Mouse (Mus musculus): ENCODE results near the gene Ttc37. TPM values are rescaled to one million over a fixed set of nuclear protein-coding genes. Genes with fewer than 3 reads are reported as not detected.

Ttc37 gene
- 10 to 100 TPM; 13.2 to 16.4 (median 14.2) TPM for total RNA-seq (2022)

DNA sequence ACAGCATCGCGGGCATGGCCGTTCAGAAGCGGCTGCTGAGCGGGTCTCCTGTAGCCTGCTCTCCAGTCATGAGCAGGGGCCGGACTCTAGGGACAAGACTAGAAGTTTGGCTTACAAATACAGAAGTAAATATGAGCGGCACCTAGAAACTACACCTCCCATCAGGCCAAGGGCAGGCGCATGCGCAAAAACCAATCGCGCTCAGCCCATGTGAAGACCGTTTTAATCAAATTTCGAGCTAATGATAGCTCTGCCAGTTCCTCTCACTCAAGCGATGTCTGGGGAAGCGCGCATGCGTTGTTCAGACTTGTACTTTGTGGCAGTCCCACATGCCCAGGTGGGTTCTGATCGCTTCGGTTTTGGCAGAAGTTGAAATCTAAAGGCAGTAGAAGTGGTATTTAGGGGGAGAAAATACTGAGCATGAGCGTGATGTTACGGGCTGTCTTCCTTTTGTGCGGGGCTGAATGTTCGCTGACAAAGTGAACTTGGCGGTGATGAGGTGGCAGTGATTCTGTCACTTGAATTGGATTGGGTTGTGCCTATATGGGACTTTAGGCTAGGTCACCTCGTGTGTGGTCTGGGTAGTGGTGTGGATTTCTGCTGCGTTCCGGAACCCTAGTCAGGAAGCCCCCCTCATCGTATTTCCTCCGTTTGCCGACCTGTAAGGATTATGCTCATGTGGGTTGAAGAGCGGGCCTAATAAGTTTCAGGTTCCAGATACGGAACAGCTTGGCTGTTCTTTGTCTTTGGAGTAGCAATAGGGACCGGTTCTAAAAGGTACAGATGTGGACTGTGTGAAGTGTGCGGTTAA is at the start of gene Ttc37, which contains the start of gene Arsk:
TSS of gene Ttc37 (plus strand) at position 242 of the 811 bp plus-strand sequence.
TSS of gene Arsk (minus strand) at position 168 of the 811 bp plus-strand sequence.
- peak; percentile 89 to 96 for DNase-seq (ENCODE audit: low spot score in 2 of 2)

DNA sequence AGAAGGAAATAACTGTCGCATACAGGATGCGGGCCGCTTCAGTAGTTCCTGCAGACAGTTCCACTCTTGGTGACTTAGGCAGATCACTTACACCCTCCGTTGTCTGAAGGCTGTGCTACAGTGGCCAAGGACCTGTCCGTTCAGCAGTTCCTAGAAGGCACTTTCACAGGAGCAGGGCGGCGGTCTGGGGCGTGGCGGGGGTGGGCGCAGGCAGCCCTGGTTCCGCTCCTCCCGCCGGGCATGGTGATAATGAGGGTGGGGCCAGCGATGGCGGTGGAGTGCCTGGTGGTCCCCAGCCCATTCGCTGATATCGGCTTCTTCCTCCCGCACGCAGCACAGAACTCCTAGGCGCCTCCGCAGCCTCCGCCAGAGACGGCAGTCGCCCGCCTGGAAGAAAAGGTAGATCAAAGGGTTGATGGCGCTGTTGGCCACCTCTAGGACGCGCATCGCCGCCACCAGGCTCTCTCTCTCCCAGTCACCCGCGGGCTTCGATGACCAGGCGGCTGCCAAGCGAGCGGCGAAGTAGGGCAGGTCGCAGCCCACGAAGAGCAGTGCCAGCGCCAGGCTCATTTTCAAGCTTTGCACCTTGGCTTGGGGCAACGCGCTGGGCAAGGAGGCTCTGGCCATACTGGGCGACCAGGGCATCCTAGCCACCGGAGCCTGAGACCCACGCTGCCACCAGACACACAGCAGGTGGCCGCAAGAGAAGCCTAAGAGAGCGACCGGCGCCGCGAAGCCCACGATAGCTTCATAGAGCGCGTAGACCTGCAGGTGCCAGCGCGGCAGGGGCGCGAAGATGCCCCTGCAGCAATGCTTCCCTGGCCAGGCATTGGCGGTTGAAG is 42.9 kb upstream of the Ttc37 start:
- DNase-seq (ENCODE audit: low spot score in 2 of 2) = no peak

DNA sequence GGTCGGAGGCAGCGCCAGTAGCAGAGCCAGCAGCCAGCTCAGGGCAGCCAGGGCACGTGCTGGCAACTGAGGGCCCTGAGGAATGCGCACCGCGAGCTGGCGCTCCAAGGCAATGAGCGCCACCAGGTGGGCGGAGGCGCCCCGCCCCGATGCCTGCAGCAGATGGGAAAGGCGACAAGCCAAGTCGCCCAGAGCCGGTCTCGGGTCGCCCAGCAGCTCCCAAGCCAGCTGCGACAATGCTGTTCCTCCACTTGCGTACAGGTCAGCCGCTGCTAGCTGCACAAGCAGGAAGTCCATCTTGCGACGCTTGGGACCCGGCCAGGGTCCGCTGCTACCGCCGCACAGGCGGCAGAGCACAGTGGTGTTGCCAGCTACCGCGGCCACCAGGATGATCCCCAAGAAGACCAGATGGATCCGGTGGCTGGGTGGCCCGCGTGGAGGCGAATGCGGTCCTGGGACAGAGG is 42.2 kb upstream of the Ttc37 start:
- peak; percentile 11 to 35 for DNase-seq (ENCODE audit: low spot score in 2 of 2)

DNA sequence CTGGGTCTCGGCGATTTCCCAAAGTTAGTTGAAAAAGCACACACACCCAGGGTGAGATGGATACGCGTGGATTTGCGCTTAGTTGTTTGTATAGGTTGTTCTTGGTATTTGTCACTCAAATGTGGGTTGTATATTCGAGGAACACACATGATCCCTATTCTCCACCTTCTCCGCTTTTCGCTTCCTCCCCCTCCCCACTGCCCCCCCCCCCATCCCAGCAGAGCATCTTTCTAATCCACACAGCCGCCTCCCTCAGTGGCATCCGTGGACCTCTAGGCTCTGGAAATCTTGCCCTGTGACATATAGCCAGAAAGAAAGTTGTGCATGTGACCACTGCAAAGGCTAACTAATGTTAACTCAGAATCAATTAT is 41.7 kb upstream of the Ttc37 start, which contains the start of gene Gpr150:
TSS of gene Gpr150 (minus strand) at position 101 of the 371 bp plus-strand sequence.
- DNase-seq (ENCODE audit: low spot score in 2 of 2) = no peak

DNA sequence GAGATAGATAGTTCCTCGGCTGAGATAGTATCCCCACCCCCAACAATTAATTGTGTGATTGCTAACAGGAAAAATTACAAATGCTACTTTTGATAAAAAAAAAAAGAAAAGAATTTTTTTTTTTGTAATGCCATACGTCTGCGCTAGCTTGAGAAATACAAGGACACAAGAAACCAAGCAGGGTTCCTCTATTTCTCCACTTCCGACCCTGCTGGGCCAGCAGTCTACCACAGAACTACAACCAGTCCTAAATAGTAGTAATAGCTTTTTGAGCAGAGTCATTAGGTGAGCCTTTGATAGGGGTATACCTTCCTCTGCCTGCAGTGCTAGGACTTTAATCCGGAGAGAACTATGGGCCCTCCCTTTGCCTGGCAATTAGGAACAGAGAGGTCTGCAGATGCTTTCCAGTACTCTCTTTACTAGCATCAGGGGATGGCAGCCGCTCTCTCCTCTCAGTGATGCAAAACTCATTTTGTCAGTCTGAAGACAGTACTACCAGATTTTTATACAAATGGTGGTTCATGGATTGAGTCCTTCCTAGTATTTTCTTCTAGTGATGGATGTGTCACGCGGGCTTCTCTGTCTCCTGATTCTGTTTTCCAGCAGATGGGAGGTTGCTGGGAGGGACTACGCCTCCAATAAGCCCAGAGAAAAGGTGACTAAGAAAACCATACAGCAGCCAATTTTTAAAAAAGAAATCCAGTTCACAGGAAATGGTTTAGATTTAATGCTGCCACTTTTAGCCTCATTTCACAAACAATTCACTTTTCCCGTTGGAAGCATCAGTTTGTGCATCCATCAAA is 41.1 kb upstream of the Ttc37 start:
- no peak for DNase-seq (ENCODE audit: low spot score in 2 of 2)

DNA sequence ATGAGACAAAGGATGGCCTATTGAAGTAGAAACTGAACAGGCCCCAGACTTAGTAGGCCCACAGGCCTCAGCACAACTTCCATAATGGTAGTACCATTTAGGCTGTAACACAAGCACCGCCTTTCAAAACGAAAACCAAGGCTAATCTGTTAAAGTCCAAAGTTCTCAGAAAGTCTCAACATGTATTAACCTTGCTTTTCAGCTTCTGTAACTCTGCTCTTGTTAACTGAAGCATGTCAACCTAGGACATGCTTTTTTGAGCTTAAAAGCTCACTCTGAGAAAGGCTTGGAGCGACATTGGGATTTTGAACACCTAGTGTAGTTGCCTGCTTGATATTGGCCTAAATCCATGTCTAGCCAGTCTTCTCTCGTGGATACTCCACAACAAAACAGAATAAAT is 38.9 kb upstream of the Ttc37 start:
- no peak for DNase-seq (ENCODE audit: low spot score in 2 of 2)

DNA sequence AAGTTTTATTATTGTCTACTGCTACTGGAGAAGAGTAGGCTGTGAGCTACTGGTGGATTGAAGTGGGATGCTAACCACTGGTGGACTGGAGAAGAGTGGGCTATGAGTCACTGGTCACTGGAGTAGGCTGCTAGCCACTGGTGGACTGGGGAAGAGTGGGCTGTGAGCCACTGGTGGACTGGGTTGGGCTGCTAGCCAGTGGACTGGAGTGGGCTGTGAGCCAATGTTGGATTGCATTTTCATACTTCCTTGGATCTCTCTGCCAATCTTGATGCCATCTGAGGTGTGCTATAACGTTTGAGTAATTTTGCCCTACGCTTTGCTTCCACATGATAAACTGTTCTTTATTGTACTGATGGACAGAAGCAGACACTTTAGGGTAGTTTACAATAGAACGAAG is 36.4 kb upstream of the Ttc37 start:
- no peak for DNase-seq (ENCODE audit: low spot score in 2 of 2)

DNA sequence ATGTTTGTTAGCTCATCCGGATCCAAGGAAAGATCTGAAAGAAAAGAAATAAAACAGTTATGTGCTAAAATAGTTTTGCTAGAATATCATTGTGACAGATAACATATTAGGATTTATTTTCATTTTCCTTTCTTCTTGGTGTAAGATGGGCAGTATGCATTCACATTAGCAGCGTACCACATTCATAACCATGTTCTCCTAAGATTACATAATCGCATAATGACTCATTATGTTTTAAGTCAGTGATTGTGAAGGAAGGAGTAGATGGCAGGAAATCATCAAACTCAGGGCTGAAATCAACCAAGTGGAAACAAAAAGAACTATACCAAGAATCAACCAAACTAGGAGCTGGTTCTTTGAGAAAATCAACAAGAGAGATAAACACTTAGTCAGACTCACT is 36.0 kb upstream of the Ttc37 start:
- DNase-seq (ENCODE audit: low spot score in 2 of 2) = no peak

DNA sequence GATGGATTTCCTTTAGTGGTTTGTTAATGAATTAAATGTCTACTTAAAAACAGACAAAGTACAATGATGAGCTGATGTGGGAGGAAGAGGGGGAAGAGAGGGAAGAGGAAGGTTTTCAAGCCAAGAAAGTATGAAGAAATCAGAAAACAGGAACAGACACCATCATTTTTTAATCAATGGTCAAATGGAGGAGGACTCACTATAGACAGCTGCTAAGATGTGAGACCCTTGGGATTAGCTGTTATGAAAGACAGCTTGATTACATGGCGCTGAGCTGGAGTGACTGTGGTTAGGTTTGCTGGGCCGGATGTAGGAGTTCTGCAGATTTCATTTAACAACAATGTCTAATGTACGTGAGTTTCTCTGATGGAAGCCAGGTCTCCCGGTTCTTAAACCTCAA is 35.0 kb upstream of the Ttc37 start:
- DNase-seq (ENCODE audit: low spot score in 2 of 2) = no peak

DNA sequence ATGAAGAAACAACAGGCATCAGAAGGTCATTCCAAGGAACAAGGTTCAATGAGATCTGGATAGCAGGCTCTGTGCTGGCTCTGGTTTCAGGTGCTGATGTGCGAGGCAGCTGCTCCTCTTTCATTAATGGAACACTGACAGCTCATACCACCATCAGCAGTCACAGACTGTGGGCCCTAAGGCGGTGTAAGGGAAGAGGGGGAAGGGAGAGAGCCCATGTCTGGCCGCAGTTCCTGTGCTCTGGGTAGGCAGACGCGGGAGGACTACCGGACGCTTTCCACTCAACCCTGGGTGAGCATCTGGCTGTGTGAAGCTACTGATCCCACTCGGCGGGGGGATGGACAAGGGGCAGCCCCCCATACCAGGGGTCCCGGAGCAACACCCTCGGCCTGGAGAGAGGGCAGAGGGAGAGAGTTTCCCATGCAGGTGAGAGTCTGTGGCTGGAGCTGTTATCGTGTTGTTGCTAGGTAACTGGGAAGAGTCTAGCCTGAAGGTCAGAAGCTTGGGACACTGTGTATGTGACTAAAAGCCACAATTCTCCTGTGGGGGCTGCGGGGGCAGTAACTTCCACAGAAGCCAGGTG is 34.1 kb upstream of the Ttc37 start:
- DNase-seq (ENCODE audit: low spot score in 2 of 2) = no peak

DNA sequence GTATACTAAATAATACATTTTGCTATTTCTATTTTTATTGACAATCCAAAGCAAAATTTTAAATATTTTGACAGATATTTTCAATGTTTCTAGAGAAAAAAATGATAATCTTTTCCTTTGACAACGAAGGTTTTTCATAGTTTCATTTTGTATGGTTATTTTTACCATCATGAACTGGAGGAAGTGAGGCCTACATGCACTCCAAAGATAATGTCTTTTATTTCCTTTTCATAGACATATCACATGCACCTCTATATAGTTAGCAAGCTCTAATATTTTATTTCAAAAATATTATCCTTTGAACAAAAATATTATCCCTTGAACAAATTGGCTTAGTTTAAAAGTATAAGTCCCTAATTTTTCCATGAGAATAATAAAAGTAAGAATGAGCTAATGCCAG is 24.2 kb upstream of the Ttc37 start:
- no peak for DNase-seq (ENCODE audit: low spot score in 2 of 2)

DNA sequence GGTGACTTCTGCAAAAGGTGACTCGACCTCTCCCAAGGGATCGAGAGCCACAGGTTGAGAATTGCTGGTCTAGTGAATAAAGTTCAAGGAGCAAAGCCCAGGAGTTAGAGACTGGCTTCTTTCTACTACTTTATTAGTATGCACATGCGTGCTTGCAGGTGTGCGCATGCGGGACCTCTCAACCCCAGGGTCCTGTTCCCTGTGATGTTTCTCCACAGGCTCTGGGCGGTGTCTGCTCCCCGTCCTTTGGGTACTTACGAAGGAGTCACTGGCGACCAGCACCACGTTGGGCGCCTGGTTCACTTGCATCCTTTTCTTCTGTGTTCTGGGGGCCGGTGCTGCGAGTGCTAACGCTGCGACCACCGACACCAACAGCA is 430 bp upstream of the Ttc37 start:
- no peak for DNase-seq (ENCODE audit: low spot score in 2 of 2)

DNA sequence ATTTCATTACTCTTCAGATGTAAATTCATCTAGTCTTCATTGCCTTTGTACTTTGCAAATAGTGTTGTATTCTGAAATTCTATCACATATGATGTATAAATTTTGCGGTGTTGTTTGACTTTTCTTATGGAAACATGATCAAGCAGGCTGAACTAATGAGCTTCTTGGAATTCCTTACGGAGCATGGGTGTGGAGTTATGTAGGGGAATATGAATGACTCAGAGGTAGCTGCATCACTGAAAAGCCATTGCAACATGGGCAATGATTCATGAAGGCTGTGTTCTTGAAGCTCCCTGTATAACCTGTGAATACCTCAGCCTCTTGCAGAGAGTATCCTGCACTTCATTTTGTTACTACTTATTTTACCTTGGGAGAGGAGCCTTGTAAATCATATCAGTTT is 3.5 kb downstream of the Ttc37 start:
- DNase-seq (ENCODE audit: low spot score in 2 of 2) = no peak

DNA sequence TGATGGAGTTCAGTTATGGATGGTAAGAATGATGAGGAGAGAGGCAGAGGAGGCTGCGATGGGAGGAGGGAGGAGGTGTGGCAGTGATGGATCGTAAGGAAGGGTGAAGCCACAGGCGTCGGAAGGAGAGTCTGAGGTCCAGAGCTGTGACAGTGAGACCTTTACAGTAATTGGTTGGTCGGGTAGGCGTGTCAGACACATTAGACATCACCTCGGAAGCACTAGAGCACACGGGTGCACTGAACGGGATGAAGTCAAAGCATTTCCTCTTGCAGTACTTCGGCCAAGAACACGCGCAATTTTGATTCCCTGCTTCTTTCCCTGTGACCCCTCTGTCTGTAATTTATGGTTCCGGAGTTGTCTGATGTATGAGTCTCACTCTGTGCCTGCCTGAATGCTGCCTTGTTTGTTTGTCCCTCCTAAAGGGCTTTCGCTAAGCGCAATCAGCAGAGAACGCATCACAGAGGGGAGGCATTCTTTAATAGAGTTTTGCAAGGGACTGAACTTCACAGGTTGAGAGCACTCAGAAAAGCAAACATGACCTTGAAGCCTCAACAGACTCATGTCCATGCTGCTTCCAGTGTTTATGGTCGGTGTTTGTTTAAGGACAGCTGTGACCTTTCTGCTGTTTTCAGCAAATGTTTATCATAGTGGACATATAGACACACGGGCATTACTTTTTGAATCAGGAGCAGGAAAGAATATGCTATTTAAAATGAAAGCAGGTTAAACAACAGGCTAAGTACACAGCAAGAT is 10.7 kb downstream of the Ttc37 start:
- no peak for DNase-seq (ENCODE audit: low spot score in 2 of 2)

DNA sequence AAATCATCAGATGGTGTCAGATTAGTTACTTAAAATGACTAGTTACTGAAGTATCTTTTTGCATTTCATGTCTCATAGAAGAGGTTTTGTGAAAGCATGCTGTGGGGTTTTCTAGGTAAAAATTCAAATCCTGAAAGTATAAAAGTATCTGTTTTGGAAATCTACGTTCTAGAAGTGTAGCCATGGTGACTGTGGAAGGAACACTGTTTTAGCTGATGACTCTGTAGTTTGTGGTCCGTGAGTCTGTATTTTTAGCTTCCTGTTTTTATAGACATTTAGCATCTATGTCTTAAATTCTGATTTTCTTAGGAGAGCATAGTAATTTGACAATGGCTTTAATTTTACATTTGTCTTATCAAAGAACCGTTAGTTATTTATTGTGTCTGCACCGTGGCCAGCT is 30.3 kb downstream of the Ttc37 start:
- DNase-seq (ENCODE audit: low spot score in 2 of 2) = no peak

DNA sequence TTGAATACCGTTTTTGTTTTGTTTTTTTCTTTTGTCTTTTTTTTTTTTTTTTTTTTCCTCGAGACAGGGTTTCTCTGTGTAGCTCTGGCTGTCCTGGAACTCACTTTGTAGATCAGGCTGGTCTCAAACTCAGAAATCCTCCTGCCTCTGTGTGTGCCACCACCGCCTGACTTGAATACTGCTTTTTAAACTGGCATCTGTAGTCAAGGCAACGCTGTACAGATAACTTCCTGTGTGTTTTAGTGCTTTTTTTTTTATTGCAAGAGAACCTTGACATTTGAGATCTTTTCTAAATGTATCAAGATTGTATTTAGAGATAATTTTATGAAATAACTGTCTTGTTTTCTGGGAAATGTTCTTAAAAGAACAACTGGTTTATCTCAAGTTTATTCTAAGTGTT is 33.9 kb downstream of the Ttc37 start:
- no peak for DNase-seq (ENCODE audit: low spot score in 2 of 2)

DNA sequence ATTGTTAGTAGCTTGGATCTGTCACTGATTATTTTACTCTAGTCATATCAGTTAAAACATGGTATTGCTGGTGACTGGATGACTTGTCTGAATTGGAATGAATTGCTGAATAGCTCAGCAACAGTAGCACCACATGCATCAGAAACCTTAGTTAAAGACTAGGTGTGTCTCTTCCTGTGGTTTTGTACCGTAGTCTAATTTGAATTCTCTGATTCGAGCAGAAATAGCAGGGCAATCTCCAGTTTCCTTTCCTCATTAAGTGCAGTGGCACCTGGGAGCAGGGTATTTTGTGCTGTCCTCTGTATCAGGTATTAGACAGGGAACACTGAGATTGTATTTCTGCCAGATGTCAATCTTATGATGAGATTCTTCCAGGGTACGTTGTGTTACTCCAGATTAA is 40.3 kb downstream of the Ttc37 start:
- no peak for DNase-seq (ENCODE audit: low spot score in 2 of 2)

DNA sequence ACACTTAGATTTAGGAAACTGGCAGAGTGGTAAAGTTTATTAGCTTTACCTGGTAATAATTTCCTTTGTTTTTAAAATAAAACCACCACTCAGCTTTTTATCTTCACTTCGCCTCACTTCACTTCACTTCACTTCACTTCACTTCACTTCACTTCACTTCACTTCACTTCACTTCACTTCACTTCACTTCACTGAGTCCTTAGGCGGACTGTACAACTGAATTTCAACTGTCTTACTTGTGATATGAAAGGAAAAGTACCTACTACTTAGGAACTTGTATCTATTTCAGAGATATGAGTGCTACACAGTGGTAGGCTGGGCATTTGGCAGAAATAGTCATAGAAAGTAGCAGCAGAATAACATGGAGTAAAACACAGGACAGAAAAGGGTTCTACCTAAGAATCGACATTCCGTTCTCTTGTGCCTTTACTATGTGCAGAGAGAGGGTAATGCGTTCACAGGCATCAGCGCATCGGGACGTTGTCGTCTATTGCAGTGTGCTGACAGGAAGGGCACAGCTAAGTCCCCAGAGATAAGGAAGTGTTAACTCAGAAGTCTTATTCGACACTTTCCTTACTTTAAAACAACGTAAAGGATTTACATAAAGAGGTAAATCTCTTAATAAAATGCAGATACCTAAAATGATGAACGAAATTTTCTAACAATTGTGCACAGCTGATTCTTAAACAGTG is 42.7 kb downstream of the Ttc37 start:
- no peak for DNase-seq (ENCODE audit: low spot score in 2 of 2)

DNA sequence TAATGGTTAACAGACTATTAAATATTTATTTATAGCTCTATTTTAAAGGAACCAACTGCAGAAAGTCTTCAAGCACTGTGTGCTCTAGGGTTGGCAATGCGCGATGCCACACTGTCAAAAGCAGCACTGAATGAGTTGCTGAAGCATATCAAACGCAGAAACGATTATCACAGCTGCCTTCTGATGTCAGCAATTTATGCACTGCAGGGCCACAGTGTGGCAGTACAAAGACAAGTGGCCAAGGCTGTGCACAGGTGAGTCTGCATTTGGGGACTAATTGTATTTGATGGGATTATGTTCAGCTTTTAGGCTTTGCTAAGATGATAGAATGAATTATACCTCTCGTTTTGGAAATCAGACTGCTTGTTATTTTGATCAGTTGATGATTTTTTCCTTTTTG is 51.9 kb downstream of the Ttc37 start:
- DNase-seq (ENCODE audit: low spot score in 2 of 2) = no peak

DNA sequence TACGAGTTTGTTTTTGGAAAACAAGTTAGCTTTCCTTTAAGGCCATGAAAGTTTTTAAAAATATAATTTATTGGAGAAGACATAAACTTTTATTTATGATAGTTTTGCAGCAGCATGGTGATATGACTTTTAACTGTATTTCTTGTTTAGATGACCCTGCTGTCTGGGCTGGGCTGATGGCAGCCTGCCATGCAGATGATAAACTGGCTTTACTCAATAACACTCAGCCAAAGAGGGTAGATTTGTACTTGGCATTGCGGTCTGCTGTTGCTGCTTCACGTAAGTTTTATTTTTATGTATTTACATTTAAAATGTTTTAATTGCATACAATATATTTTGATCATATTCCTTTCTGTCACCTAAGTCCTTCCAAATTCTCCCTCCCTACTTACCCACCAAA is 58.6 kb downstream of the Ttc37 start:
- DNase-seq (ENCODE audit: low spot score in 2 of 2) = no peak

Measured in gastrocnemius, adult 8-10 months (tissue).